Mouse (Mus musculus): ENCODE measurements at regions not wholly inside any gene's neighbourhood (a gene's known extent, or its start where the extent isn't known, plus 50 kb on each side); places are given as distances from the start of the nearest gene placed in this dataset.
"Not testable (repeated sequence)": the region's sequence is repeated elsewhere in the genome, so short reads cannot be mapped to it uniquely, and the experiment has no call there.

DNA sequence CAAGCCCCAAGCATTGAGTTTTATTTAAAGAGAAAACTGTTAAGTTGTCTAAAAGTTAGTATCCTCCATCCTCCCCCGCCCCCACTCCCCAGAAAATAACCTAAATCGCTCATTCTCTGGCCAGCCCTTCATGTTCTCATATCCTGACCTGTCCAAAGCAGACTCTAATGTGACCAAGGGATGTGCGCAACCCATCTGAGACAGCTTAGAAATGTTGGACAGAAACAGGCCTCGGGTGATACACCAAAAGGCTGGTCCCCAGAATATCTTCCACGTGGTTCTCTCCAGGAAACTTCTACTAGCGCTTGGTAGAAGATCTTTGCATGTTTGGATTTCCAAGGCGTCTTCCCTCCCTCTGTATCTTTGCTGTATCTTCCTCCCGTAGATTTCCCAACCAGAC, 482.8 kb downstream of the Tns1 start:
- DNase-seq: no peak

DNA sequence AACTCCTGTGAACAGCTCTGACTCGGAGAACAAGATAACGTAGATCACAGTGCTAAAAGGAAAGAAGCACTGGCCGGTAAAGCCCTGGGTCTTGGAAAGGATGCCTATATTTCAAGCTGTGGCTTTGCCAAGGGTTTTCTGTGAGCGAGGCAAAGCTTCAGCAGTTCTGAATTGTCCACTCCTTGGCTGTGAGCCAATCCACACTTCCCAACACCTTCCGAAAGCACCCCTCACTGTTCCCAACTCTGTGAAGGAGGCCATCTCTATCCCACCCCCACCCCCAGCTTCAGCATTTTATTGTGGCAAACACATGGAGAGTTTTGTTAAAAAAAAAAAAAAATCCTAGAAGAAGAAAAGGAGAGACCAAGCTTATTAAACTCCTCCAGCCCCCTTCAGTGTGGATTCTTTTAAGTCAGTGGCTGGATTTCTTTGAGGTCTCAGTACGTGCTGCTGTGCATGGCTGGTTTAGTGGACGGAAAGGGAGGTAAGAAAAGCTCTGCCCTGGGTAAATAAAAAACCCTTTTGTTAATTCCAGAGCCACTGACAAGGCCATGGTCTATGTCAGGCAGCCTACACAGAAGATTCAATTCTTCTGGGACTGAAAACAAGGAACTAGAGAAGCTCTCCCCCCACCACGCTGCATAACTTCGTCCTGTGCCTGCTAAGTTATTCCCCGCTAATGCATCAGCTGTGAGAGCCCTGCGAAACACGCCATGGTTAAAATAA, 483.4 kb downstream of the Tns1 start:
- DNase-seq: peak; percentile 16

DNA sequence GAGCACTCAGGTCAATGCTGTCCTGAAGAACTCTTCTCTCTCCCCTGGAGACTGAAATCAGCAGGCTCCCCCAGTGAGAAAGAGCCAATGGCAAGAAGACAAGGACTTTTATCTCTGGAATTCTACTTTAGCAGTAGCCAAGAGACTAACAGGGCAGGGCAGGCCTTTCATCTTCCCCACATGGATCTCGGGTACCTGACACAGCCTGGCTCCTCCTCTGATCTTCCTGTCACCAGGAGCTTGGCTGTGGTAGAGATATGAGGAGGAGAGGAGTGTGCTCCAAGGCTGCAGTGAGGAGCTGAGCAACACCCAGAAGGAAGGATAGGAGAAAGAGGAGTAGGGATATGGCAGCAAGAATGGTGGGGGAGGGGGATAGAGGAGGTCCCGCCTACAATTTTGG, 488.5 kb downstream of the Tns1 start:
- DNase-seq: no peak

GRCm38 (mm10) chr1:73634871-73635270, 489.4 kb downstream of the Tns1 start:
- no peak for DNase-seq

GRCm38 (mm10) chr1:73633071-73633470, 491.2 kb downstream of the Tns1 start:
- DNase-seq: no peak

DNA sequence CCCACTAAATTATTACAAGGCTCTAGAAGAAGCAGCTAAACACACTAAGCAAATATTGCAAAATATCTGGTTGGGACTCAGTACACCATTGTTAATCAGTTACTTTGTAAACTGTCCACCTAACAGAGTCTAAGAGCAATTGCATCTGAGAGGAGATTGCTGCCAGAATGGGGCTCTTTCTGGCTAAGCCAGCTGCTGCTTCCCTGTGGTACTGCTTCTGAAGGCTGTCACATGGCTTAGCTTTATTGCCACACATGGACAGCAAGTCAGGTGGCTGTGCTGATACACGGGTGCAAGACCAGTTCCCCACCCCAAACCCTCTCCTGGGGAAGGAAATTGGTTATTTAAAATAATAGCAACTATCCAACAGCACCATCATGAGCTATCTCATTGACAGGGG, 493.9 kb downstream of the Tns1 start:
- no peak for DNase-seq

DNA sequence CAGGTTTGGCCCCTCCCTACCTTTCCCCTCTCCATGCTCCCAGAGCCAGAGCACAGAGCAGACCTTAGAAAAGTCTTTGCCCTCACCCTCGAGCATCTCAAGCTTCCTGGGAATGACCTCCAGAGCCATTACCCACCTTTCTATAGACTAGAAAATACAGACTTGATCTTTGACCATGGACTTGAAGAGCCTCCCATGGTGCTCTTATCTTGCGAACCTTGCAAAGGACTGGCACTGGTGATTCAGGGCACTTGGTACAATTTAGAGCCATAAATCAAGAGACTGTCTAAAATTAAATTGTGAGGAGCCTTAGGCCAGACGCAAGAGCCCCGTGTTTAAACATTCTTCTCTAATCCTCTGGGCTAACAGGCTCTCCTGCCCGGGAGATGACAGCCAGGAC, 498.9 kb downstream of the Tns1 start:
- DNase-seq: no peak

- DNase-seq: not testable (repeated sequence)
Observed at GRCm38 (mm10) chr1:73621121-73621520, 503.1 kb downstream of the Tns1 start.

DNA sequence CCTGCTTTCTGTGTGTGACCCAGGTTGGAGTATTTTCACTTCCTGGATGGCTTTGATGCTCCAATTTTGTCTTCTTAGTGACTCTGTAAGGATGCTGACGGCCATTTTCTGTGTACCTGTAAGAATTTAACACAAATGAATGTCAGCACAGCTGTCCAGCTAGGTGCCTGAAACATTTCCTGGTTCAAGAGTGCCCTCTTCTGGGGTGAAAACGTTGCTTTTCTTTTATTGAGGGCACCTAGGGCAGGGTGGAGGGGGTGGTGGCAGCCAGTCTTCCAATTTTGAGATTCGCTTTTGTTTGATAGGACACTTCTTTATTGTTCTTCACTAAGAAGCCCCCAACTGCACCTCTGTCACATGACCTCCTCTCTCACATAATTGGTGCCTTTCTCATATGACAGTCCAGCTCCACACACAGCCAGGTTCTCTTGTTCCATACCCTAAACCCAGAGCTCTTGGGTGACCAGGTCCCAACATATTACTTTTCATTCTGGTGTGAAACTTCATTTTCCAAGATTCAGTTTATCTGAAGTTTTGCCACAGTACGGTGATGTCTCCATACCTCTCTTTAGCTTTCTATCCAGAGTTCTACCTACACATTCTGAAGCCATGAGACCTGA, 505.6 kb downstream of the Tns1 start:
- peak; percentile 16 for DNase-seq

DNA sequence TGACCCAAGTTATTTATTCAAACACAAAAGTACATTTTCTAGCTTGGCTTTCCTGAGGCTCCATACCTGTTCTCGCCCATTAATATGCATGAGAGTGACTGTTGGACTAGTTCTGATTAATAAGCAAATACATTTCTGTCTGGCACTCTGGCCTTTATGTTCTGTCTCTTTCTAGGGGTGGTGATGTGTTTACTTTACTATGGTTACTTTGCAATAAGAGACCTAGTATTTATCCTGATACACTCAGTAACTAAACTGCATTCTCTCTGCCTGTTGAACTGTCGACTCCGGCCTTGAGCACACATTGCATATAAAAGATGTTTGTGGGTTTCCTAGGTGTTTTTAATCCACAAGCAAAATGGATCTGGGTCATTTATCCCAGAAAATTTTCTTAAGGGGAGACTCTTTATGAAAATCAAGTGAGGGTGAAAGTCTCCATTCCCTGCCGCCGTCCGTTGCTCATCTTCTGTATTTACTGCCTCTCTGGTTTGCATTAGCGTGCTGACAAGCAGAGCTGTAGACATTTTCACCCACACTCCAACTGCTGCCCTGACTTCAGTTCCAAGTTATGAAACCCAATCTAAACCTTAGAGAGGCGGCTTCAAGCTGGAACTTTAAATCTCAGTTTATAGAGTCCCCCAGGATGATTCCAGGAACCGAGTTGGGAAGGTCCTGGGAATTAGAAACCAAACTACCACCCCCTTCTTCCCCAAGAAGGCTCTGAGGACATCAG, 530.4 kb downstream of the Tns1 start:
- DNase-seq: no peak

DNA sequence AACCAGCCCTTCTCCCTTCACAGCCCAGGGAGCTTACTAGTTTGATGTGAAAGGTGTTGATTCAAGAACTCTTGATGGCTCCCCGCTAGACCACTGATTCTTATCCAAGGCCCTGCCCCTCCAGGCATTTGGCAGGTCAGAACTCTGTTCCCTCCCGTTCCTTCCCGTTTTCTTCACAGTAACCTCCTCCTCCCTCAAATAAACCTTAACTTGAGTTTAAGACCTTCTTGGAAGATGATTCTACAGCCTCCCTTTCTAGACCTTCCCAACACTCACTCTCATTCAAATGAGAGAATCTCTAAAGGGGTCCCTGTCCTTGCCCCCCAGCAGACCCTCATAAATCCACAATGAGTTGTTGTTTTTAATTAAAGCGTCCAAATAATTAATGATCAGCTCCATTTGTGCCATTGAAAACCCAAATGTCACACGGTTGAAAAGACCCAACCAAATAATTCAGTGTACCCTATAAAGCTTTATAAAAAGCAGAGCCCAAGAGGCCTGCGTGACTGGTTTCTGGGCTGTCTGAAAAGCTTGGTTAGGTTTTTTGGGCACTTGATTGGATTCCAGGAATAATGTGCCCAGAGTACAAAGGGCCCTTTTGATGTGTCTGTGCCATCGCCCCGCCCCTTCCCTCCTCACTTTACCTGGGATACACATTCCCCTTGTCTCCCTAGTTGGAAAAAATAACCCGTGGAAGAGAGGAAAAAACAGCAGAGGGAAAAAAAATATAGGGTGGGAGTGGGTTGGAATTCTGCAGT, 532.7 kb downstream of the Tns1 start:
- no peak for DNase-seq

GRCm38 (mm10) chr1:73579680-73580079, 544.6 kb downstream of the Tns1 start:
- DNase-seq: no peak

- no peak for DNase-seq
Observed at GRCm38 (mm10) chr1:73577019-73577418, 547.2 kb downstream of the Tns1 start.

DNA sequence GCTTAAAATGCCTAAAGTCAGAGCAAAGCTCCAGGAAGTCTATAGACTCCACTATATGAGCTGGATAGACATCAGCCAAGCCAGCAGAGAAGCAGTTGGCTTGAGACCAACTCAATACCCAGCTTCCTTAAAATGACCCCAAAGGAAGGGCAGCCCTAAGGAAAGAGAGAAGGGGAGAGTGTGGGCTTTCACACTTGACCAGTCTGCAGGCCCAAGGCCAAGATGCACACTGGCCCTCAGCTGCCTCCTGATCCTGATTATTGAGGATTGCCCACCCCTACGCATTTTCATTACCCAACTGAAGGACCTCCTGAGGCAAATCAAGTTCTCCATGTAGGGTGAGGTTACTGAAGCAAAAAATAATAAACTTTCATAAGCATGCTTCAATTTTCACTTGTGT, 548.6 kb downstream of the Tns1 start:
- no peak for DNase-seq

DNA sequence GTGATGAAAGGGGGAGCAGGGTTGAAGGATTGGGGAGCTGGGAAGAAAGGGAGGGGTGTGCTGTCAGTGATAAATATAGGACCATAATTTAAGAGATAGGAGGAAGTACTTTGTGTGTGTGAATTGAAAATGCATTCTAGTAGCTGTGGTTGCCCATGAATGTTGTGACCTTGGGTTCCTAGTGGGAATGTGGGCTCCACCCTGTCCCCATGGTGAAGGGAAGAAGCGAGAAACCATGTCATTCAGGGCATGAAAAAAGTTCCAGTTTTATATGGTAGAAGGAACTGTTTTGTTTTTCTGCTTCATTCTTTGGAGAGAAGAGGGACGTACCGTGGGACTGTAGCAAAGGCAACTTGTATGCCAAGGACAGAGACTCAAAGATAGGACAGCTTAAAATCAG, 553.3 kb downstream of the Tns1 start:
- DNase-seq: no peak

GRCm38 (mm10) chr1:73566770-73567169, 551.1 kb upstream of the Tnp1 start:
- no peak for DNase-seq

- DNase-seq: no peak
Observed at GRCm38 (mm10) chr1:73560594-73560993, 544.9 kb upstream of the Tnp1 start.

- DNase-seq: no peak
Observed at GRCm38 (mm10) chr1:73547877-73548276, 532.2 kb upstream of the Tnp1 start.

DNA sequence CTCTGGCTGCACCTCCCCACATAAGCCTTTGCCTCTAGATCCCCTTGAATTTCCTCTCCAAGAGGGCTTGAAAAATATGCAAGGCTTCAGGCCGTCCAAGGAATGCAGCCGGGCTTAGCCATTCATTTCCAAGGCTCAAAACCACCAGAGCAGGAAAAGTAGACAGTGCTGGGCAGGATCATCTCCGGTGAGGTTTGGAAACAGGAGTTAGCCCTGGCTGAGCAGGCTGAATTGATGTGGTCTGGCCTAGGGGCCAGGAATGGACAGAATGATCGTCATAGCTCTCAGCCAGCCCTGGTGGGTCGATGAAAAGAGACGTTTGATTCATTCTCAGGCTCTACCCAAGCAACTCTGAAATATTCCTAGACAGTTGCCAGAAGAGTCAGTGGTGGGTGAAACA, 529.7 kb upstream of the Tnp1 start:
- DNase-seq: no peak

- DNase-seq: no peak
Observed at GRCm38 (mm10) chr1:73541371-73541770, 525.7 kb upstream of the Tnp1 start.

DNA sequence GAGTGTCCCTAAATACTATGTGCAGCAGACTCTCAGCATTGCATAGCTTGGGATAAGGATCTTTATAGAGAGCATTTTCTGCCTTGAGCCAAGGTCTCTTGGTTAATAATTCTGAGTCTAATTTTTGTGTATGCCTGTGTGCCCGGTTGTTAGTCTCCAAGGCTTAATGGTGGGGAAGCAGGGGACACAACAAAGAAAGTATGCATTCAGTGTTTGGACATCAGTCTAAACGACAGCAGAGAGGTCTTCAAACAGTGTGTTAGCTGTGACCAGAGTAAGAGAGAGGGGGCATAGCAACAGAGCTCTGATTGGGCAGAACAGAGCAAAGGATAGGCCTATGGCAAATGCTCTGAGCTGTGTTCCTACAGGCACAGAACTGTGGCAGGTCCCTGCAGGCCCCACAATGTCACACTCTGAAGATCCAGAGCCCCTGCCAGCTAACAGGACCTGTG, 522.7 kb upstream of the Tnp1 start:
- no peak for DNase-seq

GRCm38 (mm10) chr1:73535726-73536265, 520.1 kb upstream of the Tnp1 start:
- DNase-seq: no peak

DNA sequence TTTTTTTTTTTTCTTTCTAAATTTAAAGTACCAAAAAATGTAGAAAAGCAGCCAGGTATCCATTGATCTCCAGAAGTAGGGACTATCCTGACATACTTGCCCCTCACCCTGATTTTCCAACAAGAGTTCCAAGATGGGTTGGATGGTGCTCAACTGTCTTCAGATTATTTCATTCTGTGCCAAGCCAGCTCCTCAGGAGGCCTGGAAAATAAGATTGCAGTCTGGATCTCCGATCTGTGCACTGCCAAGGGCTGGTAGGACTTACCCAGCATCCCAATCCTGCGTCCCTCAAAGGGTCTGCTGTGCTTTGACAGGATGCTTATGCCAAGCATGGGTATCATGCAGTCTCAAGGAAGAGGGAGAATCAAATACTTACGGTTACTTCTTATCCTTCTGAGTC, 517.8 kb upstream of the Tnp1 start:
- DNase-seq: no peak
